Mouse (Mus musculus) thymus, adult 2 months (tissue): ENCODE data around the gene Bhlhe41. TPM values are rescaled to one million over a fixed set of nuclear protein-coding genes. Genes with fewer than 3 reads are reported as not detected.
A peak's percentile ranks its signal among the peaks of the same experiment; 100 is the strongest.

Experiments
- DNase-seq: peaks from one replicate; pipeline ENCODE4 v3.0.0; 2021
- H3K27ac ChIP-seq: fragments of 200-500 bp; 2 replicates; pipeline ENCODE4 v1.5.1; 2012; ENCODE audit warnings: low read length, control low read depth; ENCODE audit not compliant: control insufficient read depth, insufficient read depth
- H3K27me3 ChIP-seq: fragments of 200-500 bp; 2 replicates; pipeline ENCODE4 v1.6.1; 2012; ENCODE audit warnings: mild to moderate bottlenecking, low read length, moderate library complexity, mixed read lengths; ENCODE audit not compliant: control insufficient read depth, insufficient read depth
- H3K36me3 ChIP-seq: fragments of 200-500 bp; 2 replicates; pipeline ENCODE4 v1.6.1; 2012; ENCODE audit warnings: mild to moderate bottlenecking, low read length, moderate library complexity; ENCODE audit not compliant: control insufficient read depth, insufficient read depth
- H3K4me1 ChIP-seq: fragments of 200-500 bp; replicated peaks from 2 replicates; pipeline ENCODE4 v1.6.1; 2012; ENCODE audit warnings: low read length; ENCODE audit not compliant: control insufficient read depth, insufficient read depth
- H3K4me3 ChIP-seq: fragments of 200-500 bp; 2 replicates; pipeline ENCODE4 v1.5.1; 2012; ENCODE audit warnings: mild to moderate bottlenecking, low read length, control low read depth, moderate library complexity; ENCODE audit not compliant: control insufficient read depth, insufficient read depth
- CTCF ChIP-seq: fragments of 200-500 bp; IDR thresholded peaks from 2 replicates; pipeline ENCODE4 v1.5.1; 2012; ENCODE audit warnings: mild to moderate bottlenecking, control low read depth, low read length, moderate library complexity, borderline replicate concordance; ENCODE audit not compliant: control insufficient read depth, poor library complexity, insufficient read depth; ENCODE audit errors: extremely low read depth
- POLR2A ChIP-seq: fragments of 200-500 bp; IDR thresholded peaks from 2 replicates; pipeline ENCODE4 v1.6.1; 2012; ENCODE audit warnings: mild to moderate bottlenecking, low read length, control low read depth, moderate library complexity; ENCODE audit not compliant: control insufficient read depth, poor library complexity, insufficient read depth; ENCODE audit errors: extremely low read depth
- WGBS: fragments of 180-500 bp; shearing (Covaris S2); methylation state at CpG from one replicate; pipeline ENCODE4 v1.1.7; 2018; 5-methylcytosine and 5-hydroxymethylcytosine counted together
- polyA plus RNA-seq: library from polyadenylated mRNA; depleted of rRNA; stranded (reverse); fragments of >200 nt; gene quantifications from 2 replicates; pipeline ENCODE4 v1.2.3, GENCODE M21; 2012

Gene Bhlhe41
- polyA plus RNA-seq, 1 experiment = 10.5 TPM

- 83% methylated on average over 2 of the region's 2 CpGs for WGBS
- Histone ChIP-seq H3K27me3 (no peaks in the 10 kb centered on the region), H3K36me3 (no peaks in the 10 kb centered on the region), H3K4me3 (no peak overlapping the region), H3K4me1 (peaks cover 33% of the 10 kb centered on the region), H3K27ac (no peak overlapping the region)
- TF ChIP-seq POLR2A = no peak
- TF ChIP-seq CTCF = no peak
- no peak for DNase-seq
Measured at GRCm38 (mm10) chr6:145850789-145851188, 14.6 kb downstream of the Bhlhe41 start.

DNA sequence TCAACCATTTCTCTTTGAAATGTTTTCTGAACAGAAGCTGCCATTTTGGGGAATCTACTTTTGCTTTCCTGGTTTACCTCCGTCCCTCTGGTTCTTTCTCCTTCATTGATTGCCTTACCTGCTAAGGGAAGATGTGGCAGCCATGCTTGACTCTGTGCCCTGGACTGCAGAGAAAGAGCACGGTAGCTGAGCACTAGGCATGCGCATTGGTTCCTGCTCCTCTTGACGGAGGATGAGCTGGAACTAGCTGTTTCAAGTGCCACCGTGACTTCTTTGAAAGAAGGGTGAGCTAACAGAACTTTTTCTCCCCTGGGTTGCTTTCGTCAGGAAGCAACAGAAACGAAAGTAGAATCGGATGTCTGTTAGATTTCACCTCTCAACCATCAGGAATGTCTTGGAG lies 17.7 kb downstream of the Bhlhe41 start:
- Histone ChIP-seq H3K4me1 (peaks cover 9% of the 10 kb centered on the region), H3K36me3 (no peaks in the 10 kb centered on the region), H3K27ac (no peak overlapping the region), H3K27me3 (no peaks in the 10 kb centered on the region), H3K4me3 (no peak overlapping the region)
- 90% methylated on average over 8 of the region's 8 CpGs for WGBS
- no peak for TF ChIP-seq CTCF
- TF ChIP-seq POLR2A = no peak
- DNase-seq = no peak

DNA sequence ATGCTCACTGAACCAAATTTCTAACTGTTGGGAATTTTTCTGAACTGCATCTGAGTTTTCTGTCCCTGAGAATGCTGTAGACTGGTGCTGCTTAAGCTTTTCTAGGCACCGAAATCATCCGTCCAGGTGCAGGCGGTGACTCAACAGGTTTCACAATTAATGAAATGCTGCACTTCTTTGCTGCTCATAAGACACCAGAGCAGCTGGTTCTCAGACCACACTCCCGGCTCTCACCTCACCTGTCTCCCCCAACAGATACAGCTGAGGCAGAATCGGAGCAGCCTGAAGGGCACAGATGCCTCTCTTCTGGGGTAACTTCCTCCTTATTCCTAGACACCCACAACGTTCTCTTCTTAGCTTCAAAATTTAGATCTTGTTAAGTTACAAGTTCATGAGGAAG lies 18.4 kb downstream of the Bhlhe41 start:
- Histone ChIP-seq H3K4me3 (no peak overlapping the region), H3K27me3 (no peaks in the 10 kb centered on the region), H3K36me3 (no peaks in the 10 kb centered on the region), H3K27ac (no peak overlapping the region), H3K4me1 (peaks cover 9% of the 10 kb centered on the region)
- 22% methylated on average over 6 of the region's 6 CpGs for WGBS
- DNase-seq = no peak
- TF ChIP-seq POLR2A = no peak
- TF ChIP-seq CTCF = no peak

GRCm38 (mm10) chr6:145846076-145846475 lies 19.3 kb downstream of the Bhlhe41 start:
- WGBS = 71% methylated on average over 1 of the region's 1 CpGs
- TF ChIP-seq CTCF = no peak
- Histone ChIP-seq H3K4me1 (peaks cover 9% of the 10 kb centered on the region), H3K36me3 (no peaks in the 10 kb centered on the region), H3K27me3 (no peaks in the 10 kb centered on the region), H3K27ac (0 out of 2 replicates have a peak overlapping the region, but pooled peaks have one; percentile 17), H3K4me3 (no peak overlapping the region)
- DNase-seq = no peak

DNA sequence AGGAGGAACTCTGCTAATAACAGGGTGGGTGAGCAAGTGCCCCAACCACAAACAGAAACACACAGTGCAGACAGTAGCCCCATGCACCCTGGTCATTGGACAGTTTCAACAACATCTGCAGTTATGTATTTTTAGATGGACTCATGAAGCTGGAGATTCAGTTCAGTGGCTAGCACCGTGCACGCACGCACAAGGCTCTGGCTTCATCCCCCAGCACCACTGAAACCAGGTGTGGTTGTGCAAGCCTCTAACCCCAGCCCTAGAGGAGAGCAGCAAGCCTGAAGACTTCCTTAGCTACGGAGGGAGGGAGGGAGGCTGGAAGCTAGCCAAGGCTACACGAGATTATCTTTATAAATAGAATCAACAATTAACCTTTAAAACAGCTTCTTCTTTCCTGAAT lies 19.7 kb downstream of the Bhlhe41 start:
- H3K4me1 ChIP-seq = peaks cover 9% of the 10 kb centered on the region
- WGBS = 10% methylated on average over 5 of the region's 5 CpGs
- no peaks in the 10 kb centered on the region for H3K27me3 ChIP-seq
- no peak overlapping the region for H3K27ac ChIP-seq
- H3K4me3 ChIP-seq = no peak overlapping the region
- DNase-seq = no peak
- TF ChIP-seq POLR2A (no peak), CTCF (no peak)
- no peaks in the 10 kb centered on the region for H3K36me3 ChIP-seq

GRCm38 (mm10) chr6:145835359-145835758 lies 30.0 kb downstream of the Bhlhe41 start:
- WGBS = 6% methylated on average over 6 of the region's 6 CpGs
- DNase-seq = peak; percentile 13

GRCm38 (mm10) chr6:145832927-145833326 lies 32.4 kb downstream of the Bhlhe41 start:
- Histone ChIP-seq H3K27me3 (no peaks in the 10 kb centered on the region), H3K4me3 (no peak overlapping the region), H3K4me1 (peaks cover 12% of the 10 kb centered on the region), H3K36me3 (no peaks in the 10 kb centered on the region), H3K27ac (no peak overlapping the region)
- 91% methylated on average over 8 of the region's 8 CpGs for WGBS
- TF ChIP-seq CTCF = no peak
- TF ChIP-seq POLR2A = no peak
- no peak for DNase-seq

More at GRCm38 (mm10) chr6:145835359-145835758, 30.0 kb downstream of the Bhlhe41 start:
- no peak overlapping the region for H3K4me3 ChIP-seq
- TF ChIP-seq CTCF (no peak), POLR2A (no peak)
- no peaks in the 10 kb centered on the region for H3K27me3 ChIP-seq
- H3K36me3 ChIP-seq = no peaks in the 10 kb centered on the region
- H3K4me1 ChIP-seq = peaks cover 12% of the 10 kb centered on the region
- no peak overlapping the region for H3K27ac ChIP-seq
